Mouse (Mus musculus) CH12.LX (cell line): Measurements from ENCODE around the gene Mmp9. TPM values are rescaled to one million over a fixed set of nuclear protein-coding genes. Genes with fewer than 3 reads are reported as not detected.

ENCODE experiments used
- DNase-seq: peaks from one replicate; pipeline ENCODE4 v3.0.0-alpha.2; 2013; ENCODE audit errors: extremely low read depth
- H3K27ac ChIP-seq: 2 replicates; pipeline ENCODE4 v1.5.1; 2012; ENCODE audit warnings: low read depth, mild to moderate bottlenecking, control low read depth, moderate library complexity; ENCODE audit not compliant: insufficient read depth
- H3K27me3 ChIP-seq: replicated peaks from 2 replicates; pipeline ENCODE3; 2012; ENCODE audit warnings: inconsistent platforms
- H3K36me3 ChIP-seq, 2 experiments: replicated peaks in 1 of 2; 2 replicates each; pipeline versions ENCODE3 to v1.6.1; 2012; ENCODE audit warnings: inconsistent platforms in 1 of 2, low read length in 1 of 2, mild to moderate bottlenecking in 1 of 2, mixed read lengths in 1 of 2, moderate library complexity in 1 of 2; ENCODE audit not compliant: control insufficient read depth in 1 of 2, insufficient read depth in 1 of 2
- H3K4me1 ChIP-seq, 2 experiments: 2 replicates each; pipeline ENCODE4 v1.6.1; 2012; ENCODE audit warnings: inconsistent platforms in 1 of 2, moderate library complexity in 1 of 2; ENCODE audit not compliant: insufficient read depth in 2 of 2, control insufficient read depth in 1 of 2
- H3K4me2 ChIP-seq: 2 replicates; pipeline ENCODE4 v1.6.1; 2012; ENCODE audit warnings: low read depth, mild to moderate bottlenecking, control low read depth; ENCODE audit not compliant: poor library complexity, insufficient read depth, severe bottlenecking
- H3K4me3 ChIP-seq, 3 experiments: fragments of 150-350 bp in 1 of 3; sonication (generic) in 1 of 3; replicated peaks in 1 of 3; 2 replicates each; pipeline versions ENCODE3 to v1.5.1; 2011 to 2012; ENCODE audit warnings: low read depth in 2 of 3, low read length in 2 of 3, mild to moderate bottlenecking in 2 of 3, moderate library complexity in 2 of 3, control low read depth in 1 of 3, improper control_type of control experiment in 1 of 3, inconsistent platforms in 1 of 3, mixed read lengths in 1 of 3; ENCODE audit not compliant: poor library complexity in 1 of 3
- H3K79me2 ChIP-seq: replicated peaks from 2 replicates; pipeline ENCODE4 v1.6.1; 2012; ENCODE audit warnings: mild to moderate bottlenecking, moderate library complexity; ENCODE audit not compliant: control insufficient read depth, poor library complexity, insufficient read depth, severe bottlenecking; ENCODE audit errors: extremely low read depth
- H3K9ac ChIP-seq: 2 replicates; pipeline ENCODE4 v1.6.1; 2012; ENCODE audit warnings: low read depth, mild to moderate bottlenecking, control low read depth, moderate library complexity; ENCODE audit not compliant: insufficient read depth
- H3K9me3 ChIP-seq: replicated peaks from 2 replicates; pipeline ENCODE3; 2012; ENCODE audit warnings: low read length, inconsistent platforms, mixed read lengths
- CHD1 ChIP-seq: IDR thresholded peaks from 2 replicates; pipeline ENCODE4 v1.6.1; 2012; ENCODE audit warnings: low read depth, low read length, improper control_type of control experiment, inconsistent platforms
- E2F4 ChIP-seq: IDR thresholded peaks from 2 replicates; pipeline ENCODE4 v1.6.1; 2011; ENCODE audit warnings: low read depth, low read length, improper control_type of control experiment; ENCODE audit not compliant: insufficient replicate concordance
- ETS1 ChIP-seq: conservative IDR thresholded peaks from 2 replicates; pipeline ENCODE4 v1.6.1; 2012; ENCODE audit warnings: low read depth, mild to moderate bottlenecking, inconsistent platforms, low read length, improper control_type of control experiment, moderate library complexity
- IRF4 ChIP-seq: IDR thresholded peaks from 2 replicates; pipeline ENCODE4 v1.6.1; 2014; ENCODE audit warnings: low read depth, mild to moderate bottlenecking, inconsistent platforms, low read length, improper control_type of control experiment
- KAT2A ChIP-seq: IDR thresholded peaks from 2 replicates; pipeline ENCODE4 v1.6.1; 2012; ENCODE audit warnings: low read length, improper control_type of control experiment, inconsistent platforms; ENCODE audit not compliant: insufficient replicate concordance
- MAFK ChIP-seq: IDR thresholded peaks from 2 replicates; pipeline ENCODE4 v1.6.1; 2011; ENCODE audit warnings: low read length, improper control_type of control experiment; ENCODE audit not compliant: insufficient replicate concordance
- NELFE ChIP-seq: IDR thresholded peaks from 2 replicates; pipeline ENCODE4 v1.6.1; 2011; ENCODE audit warnings: low read depth, low read length, improper control_type of control experiment
- NRF1 ChIP-seq: IDR thresholded peaks from 2 replicates; pipeline ENCODE4 v1.6.1; 2014; ENCODE audit warnings: low read depth, mild to moderate bottlenecking, inconsistent platforms, low read length, improper control_type of control experiment, moderate library complexity
- POLR2A ChIP-seq: IDR thresholded peaks from 2 replicates; pipeline ENCODE4 v1.6.1; 2011; ENCODE audit warnings: low read depth, mild to moderate bottlenecking, improper control_type of control experiment, low read length
- UBTF ChIP-seq: IDR thresholded peaks from 2 replicates; pipeline ENCODE4 v1.6.1; 2012; ENCODE audit warnings: low read depth, mild to moderate bottlenecking, inconsistent platforms, low read length, improper control_type of control experiment, moderate library complexity
- USF1 ChIP-seq: IDR thresholded peaks from 2 replicates; pipeline ENCODE4 v1.6.1; 2014; ENCODE audit warnings: low read depth, mild to moderate bottlenecking, inconsistent platforms, low read length, improper control_type of control experiment
- USF2 ChIP-seq: conservative IDR thresholded peaks from 2 replicates; pipeline ENCODE4 v1.6.1; 2011; ENCODE audit warnings: low read depth, low read length, improper control_type of control experiment
- ZC3H11A ChIP-seq: IDR thresholded peaks from 2 replicates; pipeline ENCODE4 v1.6.1; 2012; ENCODE audit warnings: low read depth, mild to moderate bottlenecking, inconsistent platforms, low read length, improper control_type of control experiment
- ZKSCAN1 ChIP-seq: IDR thresholded peaks from 2 replicates; pipeline ENCODE4 v1.6.1; 2012; ENCODE audit warnings: low read depth, inconsistent platforms, low read length, improper control_type of control experiment, borderline replicate concordance
- ZMIZ1 ChIP-seq: IDR thresholded peaks from 2 replicates; pipeline ENCODE4 v1.6.1; 2012; ENCODE audit warnings: low read depth, mild to moderate bottlenecking, inconsistent platforms, low read length, improper control_type of control experiment
- ZNF384 ChIP-seq: IDR thresholded peaks from 2 replicates; pipeline ENCODE4 v1.6.1; 2012; ENCODE audit warnings: low read depth, low read length, improper control_type of control experiment, inconsistent platforms
- dilution Hi-C: fragments of 300-500 bp; cut with MboI; formaldehyde crosslinking; loops from 2 replicates; pipeline ENCODE4 v1.14.3; 2020; ENCODE audit warnings: low sequenced_read_pairs; ENCODE audit not compliant: extremely low pct_unique_long_range_greater_than_20kb, extremely low pct_ligation_motif_present
- in situ Hi-C: fragments of 300-500 bp; cut with MboI; formaldehyde crosslinking; loops from 3 replicates; pipeline ENCODE4 v1.14.3; 2019; ENCODE audit warnings: low sequenced_read_pairs, low pct_ligation_motif_present, low pct_unique_long_range_greater_than_20kb, mixed read lengths
- polyA plus RNA-seq: library from polyadenylated mRNA; unstranded; fragments of >175 nt; gene quantifications from 2 replicates; pipeline ENCODE4 v1.2.1, GENCODE M21; 2012; ENCODE audit warnings: low read depth; ENCODE audit not compliant: insufficient read length
- total RNA-seq, 2 experiments: library from RNA; depleted of rRNA; stranded (reverse); fragments of 300-350 nt in 1 of 2; fragments of >200 nt in 1 of 2; gene quantifications; 2 replicates each; pipeline ENCODE4 v1.2.3; 2012 to 2014

Gene Mmp9
- total and polyA plus RNA-seq, 3 experiments: not detected

DNA sequence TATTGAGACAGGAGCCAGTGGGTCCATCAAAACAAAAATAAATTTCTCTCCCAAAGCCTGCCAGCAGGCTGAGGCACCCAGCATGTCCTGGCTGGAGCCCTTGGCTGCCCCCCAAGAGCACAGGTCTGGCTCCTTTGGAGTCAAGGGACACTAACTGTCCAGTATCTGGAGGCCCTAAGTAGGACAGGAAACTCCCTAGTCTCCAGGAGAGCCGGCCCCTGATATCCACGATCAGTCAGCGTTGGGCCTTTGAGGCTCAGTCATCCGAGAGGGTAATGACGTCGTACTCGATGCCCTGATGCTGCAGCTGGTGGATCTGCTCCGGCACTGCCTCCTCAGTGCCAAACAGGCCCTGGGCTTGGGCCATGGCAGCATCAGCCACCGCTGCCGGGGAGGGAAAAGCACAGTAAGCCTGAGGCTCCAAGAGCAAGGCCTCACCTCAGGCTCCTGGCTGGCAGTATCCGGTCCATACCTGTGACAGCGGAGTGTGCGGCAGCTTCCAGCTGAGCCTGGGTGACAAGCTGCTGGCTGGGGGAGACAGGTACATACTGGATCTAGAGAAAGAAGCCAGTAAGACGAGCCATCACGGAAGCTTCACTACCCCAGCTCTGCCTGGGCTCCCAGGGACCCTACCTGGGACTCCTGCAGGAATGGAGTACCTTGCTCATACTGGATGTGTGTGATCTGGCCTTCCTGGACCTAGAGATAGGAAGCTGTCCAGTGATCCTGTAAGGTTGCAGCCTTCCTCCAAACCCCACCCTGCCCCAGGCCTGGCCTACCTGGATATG lies 48.5 kb upstream of the Mmp9 start:
- in situ Hi-C loops (no loop called here), dilution Hi-C loops (no loop called here)
- no peak overlapping the region for H3K4me3 ChIP-seq
- no peaks in the 10 kb centered on the region for H3K79me2 ChIP-seq
- no peak overlapping the region for H3K4me2 ChIP-seq
- no peak overlapping the region for H3K27ac ChIP-seq
- no peaks in the 10 kb centered on the region for H3K27me3 ChIP-seq
- no peaks in the 10 kb centered on the region for H3K4me1 ChIP-seq
- no peaks in the 10 kb centered on the region for H3K9me3 ChIP-seq
- peaks cover 98 to 100% of the 10 kb centered on the region in 2 experiments for H3K36me3 ChIP-seq
- TF ChIP-seq CHD1 (no peak), POLR2A (peak; percentile 15; the same call in 1 of the 2 replicates)
- DNase-seq: no peak
- no peak overlapping the region for H3K9ac ChIP-seq

DNA sequence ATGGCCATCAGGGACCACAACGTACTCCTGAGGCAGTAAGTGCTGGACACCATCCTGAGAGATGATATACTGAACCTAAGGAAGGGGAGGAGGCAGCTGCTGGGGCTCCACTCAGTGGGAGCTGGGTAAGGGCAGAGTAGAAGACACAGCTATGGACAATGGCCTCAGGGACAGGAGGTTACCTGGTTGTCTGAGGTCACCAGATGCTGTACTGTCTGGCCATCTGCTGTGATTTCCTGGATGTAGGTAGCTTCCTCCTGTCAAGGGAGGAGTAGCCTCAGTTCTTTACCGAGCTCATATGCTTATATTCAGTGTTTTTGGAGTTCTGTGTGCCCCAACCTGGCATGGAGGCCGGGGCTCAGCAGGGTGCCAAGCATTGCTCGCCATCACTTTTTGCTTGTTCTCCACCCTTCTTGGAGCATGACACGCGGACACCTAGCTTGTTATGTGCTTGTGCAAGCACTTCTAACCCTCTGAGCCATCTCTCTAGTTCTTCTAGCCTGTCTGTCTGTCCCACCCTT lies 47.8 kb upstream of the Mmp9 start:
- no peak for DNase-seq
- no peak overlapping the region for H3K9ac ChIP-seq
- no peak overlapping the region for H3K27ac ChIP-seq
- H3K27me3 ChIP-seq: no peaks in the 10 kb centered on the region
- dilution Hi-C loops: no loop called here
- H3K4me3 ChIP-seq: no peak overlapping the region
- H3K9me3 ChIP-seq: no peaks in the 10 kb centered on the region
- no peak for TF ChIP-seq NELFE
- 0 out of 2 replicates have a peak, but pooled peaks have one; percentile 18 for TF ChIP-seq ZMIZ1
- TF ChIP-seq, all 38 proteins: peak for 1
- H3K79me2 ChIP-seq: no peaks in the 10 kb centered on the region
- no peak overlapping the region for H3K4me2 ChIP-seq
- peaks cover 98 to 100% of the 10 kb centered on the region in 2 experiments for H3K36me3 ChIP-seq
- H3K4me1 ChIP-seq: no peaks in the 10 kb centered on the region
- in situ Hi-C loops: no loop called here

DNA sequence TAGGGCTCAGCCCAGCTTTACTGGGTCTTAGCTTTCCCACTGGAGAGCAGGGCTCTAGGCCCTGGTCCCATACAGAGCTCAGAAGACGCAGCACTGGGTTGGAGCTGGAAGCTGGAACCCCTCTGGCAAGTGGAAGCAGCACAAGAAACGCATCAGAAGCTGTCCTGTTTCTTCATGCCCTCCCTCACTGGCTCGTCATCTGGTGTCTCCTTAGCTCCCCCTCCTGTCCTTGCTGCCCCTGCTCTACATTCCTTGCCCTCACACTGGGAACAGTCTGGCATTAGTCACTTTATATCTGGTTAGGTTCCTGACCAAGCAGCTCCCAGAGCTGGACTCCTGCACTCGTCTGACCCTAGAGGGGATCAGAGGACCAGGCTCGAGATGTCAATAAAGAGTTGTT lies 46.5 kb upstream of the Mmp9 start:
- Histone ChIP-seq H3K79me2 (no peaks in the 10 kb centered on the region), H3K9ac (no peak overlapping the region), H3K27ac (no peak overlapping the region)
- dilution Hi-C loops: no loop called here
- TF ChIP-seq CHD1 (no peak), ZNF384 (no peak), NRF1 (no peak), USF2 (no peak), USF1 (no peak), KAT2A (no peak), E2F4 (no peak), ETS1 (no peak), IRF4 (no peak), ZC3H11A (no peak), POLR2A (no peak), ZKSCAN1 (no peak), UBTF (no peak), MAFK (no peak)
- TF ChIP-seq, all 38 proteins: peak for 0
- Histone ChIP-seq H3K4me3 (no peak overlapping the region), H3K4me2 (no peak overlapping the region), H3K27me3 (no peaks in the 10 kb centered on the region), H3K36me3 (peaks cover 98 to 100% of the 10 kb centered on the region in 2 experiments), H3K4me1 (no peaks in the 10 kb centered on the region), H3K9me3 (no peaks in the 10 kb centered on the region)
- DNase-seq: no peak
- in situ Hi-C loops: no loop called here
